Mouse (Mus musculus): Measurements from ENCODE around the gene Rgp1. TPM values are rescaled to one million over a fixed set of nuclear protein-coding genes. Genes with fewer than 3 reads are reported as not detected.

Gene Rgp1
- polyA plus RNA-seq, 1 experiment from 2014 or later: 45.0 TPM

DNA sequence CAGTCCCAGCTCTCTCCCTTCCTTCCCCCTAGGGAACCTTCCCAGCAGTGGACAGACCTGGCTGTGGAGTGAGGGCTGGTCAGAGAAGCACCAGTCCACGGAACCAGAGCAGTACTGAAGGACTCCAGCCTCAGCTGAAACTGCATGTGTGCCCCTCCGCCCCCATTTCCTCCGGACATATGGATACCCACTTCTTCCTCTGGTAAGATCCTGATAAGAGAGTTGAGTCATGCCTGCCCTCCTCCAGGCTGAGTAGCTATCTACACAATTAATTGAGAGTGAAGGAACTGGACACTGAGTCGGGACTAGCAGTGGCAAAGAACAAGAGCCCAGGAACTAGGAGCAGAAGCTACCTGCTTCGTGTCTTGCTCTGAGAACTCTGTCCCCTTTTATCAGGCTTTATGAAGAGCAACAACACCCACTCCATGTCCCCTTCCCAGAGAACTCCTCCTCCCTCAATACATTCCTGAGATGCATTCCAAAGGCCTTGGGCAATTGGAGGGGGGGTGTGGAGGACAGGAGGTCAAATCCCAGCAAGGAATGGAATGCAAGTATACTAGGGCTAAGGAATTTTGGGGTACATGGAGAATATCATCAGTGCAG lies 20.4 kb upstream of the Rgp1 start:
- WGBS (ENCODE audit: missing documents): 6% methylated on average over 5 of the region's 5 CpGs
- Histone ChIP-seq H3K36me3 (ENCODE audit: inconsistent target) (peaks cover 41% of the 10 kb centered on the region), H3K4me3 (ENCODE audit: inconsistent target) (peak overlapping the region; percentile 94), H3K27ac (peak overlapping the region; percentile 97), H3K79me2 (ENCODE audit: inconsistent target) (peaks cover 90% of the 10 kb centered on the region)

DNA sequence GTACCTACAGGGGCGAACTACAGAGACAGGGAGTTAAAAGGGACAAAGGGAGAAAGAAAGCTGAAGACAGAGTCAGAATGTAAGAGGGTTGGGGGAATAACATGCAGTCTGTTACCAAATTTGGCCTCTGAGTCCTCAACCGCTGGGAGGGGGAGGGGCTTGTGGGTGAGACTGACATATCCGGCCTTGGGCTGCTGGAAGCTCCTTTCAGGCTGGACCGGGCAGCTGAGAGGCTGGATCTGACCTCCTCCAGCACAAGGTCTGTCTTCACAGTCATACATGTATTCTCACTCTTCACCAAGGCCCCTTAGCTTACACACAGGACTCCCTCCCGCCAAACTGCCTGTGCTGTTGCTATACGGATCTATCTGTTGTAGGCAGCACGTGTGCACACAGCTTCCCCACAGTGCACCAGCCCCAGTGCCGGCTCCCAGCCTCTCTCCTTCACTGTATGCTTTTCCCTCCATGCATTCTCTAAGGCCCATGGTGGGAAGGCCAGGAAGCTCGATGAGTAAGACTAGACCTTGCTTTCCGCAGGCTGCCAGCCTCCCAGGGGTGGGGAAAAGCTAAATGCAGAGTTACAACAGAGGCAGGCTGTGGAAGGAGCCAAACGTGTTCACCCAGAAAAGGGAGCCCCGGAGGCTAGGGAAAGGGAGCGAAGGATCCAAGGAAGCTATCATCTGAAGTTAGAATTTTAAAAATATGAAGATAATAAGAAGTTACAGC lies 19.7 kb upstream of the Rgp1 start:
- Histone ChIP-seq H3K36me3 (ENCODE audit: inconsistent target) (peaks cover 34% of the 10 kb centered on the region), H3K27ac (peak overlapping the region; percentile 97), H3K4me3 (ENCODE audit: inconsistent target) (peak overlapping the region; percentile 94), H3K79me2 (ENCODE audit: inconsistent target) (peaks cover 90% of the 10 kb centered on the region)
- 4% methylated on average over 13 of the region's 13 CpGs for WGBS (ENCODE audit: missing documents)

DNA sequence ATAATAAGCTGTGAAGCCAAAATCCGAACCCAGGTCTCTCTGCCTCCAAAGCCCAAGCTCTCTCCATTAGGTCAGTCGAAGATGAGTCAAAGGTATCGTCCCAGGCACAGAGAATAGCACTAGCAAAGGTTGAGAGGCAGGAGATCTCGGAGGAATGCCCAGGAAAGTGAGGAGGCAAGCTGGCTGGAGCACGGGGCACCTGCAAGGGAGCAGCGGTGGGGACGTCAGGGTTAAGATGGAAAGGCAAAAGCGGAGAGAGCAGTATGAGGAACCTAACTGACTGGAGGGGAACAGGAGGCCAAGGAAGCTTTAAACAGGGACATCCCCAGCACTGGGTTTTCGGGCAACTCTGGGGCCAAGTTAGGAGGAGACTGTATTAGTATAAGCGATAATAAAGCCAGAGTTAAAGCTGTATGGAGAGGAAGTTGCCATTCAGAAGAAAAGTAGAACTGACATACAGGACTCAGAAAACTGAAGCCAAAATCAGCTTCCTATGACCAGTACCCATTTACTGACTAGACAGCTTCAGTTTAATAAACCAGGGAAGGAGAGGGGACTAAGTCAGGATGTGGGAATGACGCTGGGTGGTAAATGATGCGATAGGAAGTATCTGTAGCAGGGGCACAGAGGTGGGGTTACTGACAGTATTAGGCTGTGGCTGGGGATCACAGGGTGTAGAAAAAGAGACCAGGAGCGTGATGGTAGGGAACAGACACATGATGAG lies 18.8 kb upstream of the Rgp1 start:
- Histone ChIP-seq H3K79me2 (ENCODE audit: inconsistent target) (peaks cover 87% of the 10 kb centered on the region), H3K4me3 (ENCODE audit: inconsistent target) (peak overlapping the region; percentile 94), H3K36me3 (ENCODE audit: inconsistent target) (peaks cover 33% of the 10 kb centered on the region), H3K27ac (peak overlapping the region; percentile 97)
- 3% methylated on average over 12 of the region's 13 CpGs for WGBS (ENCODE audit: missing documents)

DNA sequence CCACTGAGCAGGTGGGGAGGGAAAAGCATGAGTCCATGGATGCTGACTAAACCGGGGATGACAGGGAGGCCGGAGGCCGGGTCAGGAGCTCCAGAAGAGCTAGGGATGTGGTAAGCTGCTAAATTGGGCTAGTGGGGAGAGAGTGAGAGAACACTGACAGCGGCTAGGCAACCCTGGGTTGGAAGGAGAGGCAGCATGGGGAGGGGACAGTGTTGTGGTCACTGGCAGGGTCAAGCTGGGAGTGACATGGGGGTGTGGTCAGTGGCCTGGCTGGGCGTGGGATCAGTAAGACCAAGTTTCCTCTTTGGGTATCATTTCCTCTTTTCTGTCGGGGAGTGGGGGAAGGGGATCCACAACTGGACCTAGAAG lies 18.3 kb upstream of the Rgp1 start:
- Histone ChIP-seq H3K4me3 (ENCODE audit: inconsistent target) (peak overlapping the region; percentile 94), H3K79me2 (ENCODE audit: inconsistent target) (peaks cover 81% of the 10 kb centered on the region), H3K36me3 (ENCODE audit: inconsistent target) (peaks cover 33% of the 10 kb centered on the region), H3K27ac (peak overlapping the region; percentile 97)
- 4% methylated on average over 6 of the region's 6 CpGs for WGBS (ENCODE audit: missing documents)

DNA sequence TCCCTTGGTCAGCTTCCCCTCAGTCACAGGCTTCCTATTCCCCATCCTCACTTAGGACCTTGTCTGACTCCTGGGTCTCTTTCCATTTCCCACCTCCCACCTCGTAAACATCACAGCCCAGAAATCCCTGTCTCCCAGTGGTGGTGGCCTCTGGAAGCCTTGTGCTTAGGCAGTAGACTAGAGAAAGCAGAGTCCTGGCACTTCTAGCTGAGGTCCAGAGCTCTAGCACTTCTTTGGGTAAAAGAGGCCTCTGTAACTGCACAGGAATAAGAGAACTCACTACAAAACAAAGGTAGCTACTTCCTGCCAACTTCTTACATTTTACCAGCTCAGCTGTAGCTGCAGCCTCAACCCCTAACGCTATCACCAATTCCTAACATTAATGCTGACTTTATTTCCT lies 17.5 kb upstream of the Rgp1 start:
- peak overlapping the region; percentile 94 for H3K4me3 ChIP-seq (ENCODE audit: inconsistent target)
- peak overlapping the region; percentile 97 for H3K27ac ChIP-seq
- H3K79me2 ChIP-seq (ENCODE audit: inconsistent target): peaks cover 74% of the 10 kb centered on the region
- WGBS (ENCODE audit: missing documents): 0% methylated on average over 2 of the region's 2 CpGs
- H3K36me3 ChIP-seq (ENCODE audit: inconsistent target): peaks cover 34% of the 10 kb centered on the region

DNA sequence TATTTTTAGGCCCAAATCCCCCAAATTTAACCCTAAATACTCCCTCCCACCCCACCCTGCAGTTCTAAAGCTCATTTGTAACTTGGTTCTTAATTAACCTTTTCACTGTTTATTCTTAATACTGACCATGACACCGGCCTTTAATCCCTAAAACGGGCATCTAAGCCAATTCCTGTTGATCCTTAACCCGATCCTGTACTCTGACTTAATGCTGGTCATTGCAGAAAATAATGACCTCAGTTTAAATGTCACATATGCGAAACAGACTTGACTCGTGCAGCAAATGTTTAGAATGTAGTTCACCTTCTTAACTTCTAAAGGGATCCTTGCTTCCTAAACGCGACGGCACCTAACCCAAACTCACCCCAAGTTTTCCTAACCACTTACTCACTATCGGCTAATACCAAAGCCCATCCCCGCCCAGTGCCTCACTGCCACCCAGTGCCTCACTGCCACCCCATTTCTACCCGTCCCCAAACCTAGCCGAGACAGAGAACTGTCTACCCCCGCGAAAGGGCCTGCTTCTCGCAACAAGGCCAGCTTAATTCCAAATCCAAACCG lies 17.0 kb upstream of the Rgp1 start:
- Histone ChIP-seq H3K36me3 (ENCODE audit: inconsistent target) (peaks cover 34% of the 10 kb centered on the region), H3K4me3 (ENCODE audit: inconsistent target) (peak overlapping the region; percentile 94)
- under 1% methylated on average over 16 of the region's 16 CpGs for WGBS (ENCODE audit: missing documents)

DNA sequence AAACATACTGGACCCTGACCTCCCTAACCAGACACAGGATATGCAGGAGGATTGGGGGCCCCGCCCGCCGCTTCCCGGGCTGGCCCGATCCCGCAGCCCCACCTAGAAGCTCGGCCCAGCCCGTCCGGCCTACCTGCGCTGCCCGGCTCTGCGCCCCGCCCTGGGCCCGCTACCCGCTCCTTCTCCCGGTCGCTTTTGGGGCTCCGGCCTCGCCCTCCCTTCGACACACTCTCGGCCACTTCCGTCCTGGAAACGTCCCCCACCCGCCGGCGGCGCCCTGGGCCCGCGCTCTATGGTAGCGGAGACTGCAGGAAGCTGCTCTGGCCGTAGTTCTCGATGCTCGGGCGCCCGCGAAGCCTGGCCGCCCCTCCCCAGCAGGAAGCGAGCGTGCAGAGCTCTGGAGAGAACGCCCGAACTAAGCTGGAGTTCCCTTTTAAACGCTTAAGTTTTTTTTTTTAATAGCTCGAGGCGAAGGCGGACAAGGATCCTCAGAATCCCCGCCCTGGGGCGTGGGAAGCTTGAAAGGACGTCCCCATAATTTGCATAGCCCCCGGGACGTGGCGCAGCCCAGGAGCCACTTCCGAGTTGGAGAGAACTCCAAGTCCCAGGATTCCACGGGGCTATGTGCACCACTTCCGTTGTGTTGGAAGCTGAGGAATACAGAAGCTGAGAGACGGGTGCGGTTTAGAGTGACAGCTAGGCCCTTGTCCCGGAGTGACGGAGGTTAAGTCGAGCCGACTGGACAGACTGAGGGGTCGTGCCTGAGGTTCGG lies 16.3 kb upstream of the Rgp1 start, which contains the start of the genes Creb3 and Tln1:
TSS of gene Creb3 (plus strand) at position 336 of the 772 bp plus-strand sequence.
TSS of gene Tln1 (minus strand) at position 695 of the 772 bp plus-strand sequence.
- H3K36me3 ChIP-seq (ENCODE audit: inconsistent target): peaks cover 34% of the 10 kb centered on the region; the same call in 1 of the 2 replicates
- H3K27ac ChIP-seq: peak within 1 kb of the TSS; percentile 97
- peak within 1 kb of the TSS; percentile 94 for H3K4me3 ChIP-seq (ENCODE audit: inconsistent target)
- H3K79me2 ChIP-seq (ENCODE audit: inconsistent target): peaks cover 62% of the 10 kb centered on the region
- under 1% methylated on average over 61 of the region's 62 CpGs for WGBS (ENCODE audit: missing documents)

More for the DNA sequence above, 17.0 kb upstream of the Rgp1 start:
- peak overlapping the region; percentile 97 for H3K27ac ChIP-seq
- peaks cover 68% of the 10 kb centered on the region for H3K79me2 ChIP-seq (ENCODE audit: inconsistent target)

DNA sequence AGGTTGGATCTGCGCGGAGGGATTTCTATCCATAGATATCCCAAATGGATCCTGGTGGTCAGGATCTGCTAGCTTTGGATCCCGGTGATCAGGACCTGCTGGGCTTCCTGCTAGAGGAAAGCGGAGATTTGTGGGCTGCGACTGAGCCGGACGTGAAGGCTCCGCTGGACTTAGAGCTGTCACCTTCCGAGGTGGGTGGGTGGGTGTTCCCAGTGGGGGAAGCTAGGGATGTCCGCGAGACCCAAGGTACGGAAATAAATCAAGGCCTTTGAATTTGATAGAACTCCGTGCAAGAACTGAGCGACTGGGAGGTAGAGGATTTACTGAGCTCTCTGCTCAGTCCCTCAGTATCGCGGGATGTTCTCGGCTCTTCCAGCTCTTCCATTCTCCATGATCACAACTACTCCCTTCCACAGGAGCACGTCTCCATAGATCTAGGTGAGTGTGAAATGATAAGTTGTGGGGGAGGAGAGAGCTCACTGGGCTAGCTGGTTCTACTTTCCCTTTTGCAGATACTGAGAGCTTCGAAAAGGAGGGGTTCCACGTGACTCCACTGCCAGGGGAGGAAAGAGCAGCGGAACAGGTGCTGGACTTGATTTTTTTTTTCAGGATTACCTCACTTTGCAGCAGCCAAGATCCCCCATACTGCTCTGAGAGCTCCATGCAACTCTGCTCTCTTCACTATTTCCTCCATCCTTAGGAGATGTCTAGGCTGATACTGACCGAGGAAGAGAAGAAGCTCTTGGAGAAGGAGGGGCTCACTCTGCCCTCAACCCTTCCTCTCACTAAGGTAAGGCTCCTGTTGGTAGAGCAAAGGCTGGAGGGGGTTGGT lies 15.5 kb upstream of the Rgp1 start:
- Histone ChIP-seq H3K36me3 (ENCODE audit: inconsistent target) (peaks cover 41% of the 10 kb centered on the region; the same call in 1 of the 2 replicates), H3K79me2 (ENCODE audit: inconsistent target) (peaks cover 54% of the 10 kb centered on the region), H3K27ac (peak overlapping the region; percentile 97), H3K4me3 (ENCODE audit: inconsistent target) (peak overlapping the region; percentile 94)
- 4% methylated on average over 21 of the region's 22 CpGs for whole genome bisulfite sequencing (ENCODE audit: missing documents)

DNA sequence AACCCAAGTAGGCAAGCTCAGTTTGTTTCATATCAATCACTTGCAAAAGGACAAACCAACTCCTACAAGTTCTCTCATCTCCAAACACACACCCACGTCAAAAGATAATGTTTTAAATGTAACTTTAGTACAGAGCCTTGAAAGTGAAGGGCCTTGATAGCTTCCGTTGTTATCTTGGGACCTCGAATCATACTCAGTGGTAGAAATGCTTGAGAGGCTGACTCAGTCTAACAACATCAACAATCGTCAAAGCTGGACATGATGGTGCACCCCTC lies 15.0 kb upstream of the Rgp1 start:
- Histone ChIP-seq H3K36me3 (ENCODE audit: inconsistent target) (peaks cover 46% of the 10 kb centered on the region; the same call in 1 of the 2 replicates), H3K79me2 (ENCODE audit: inconsistent target) (peaks cover 48% of the 10 kb centered on the region), H3K27ac (peak overlapping the region; percentile 97; the same call in 1 of the 2 replicates), H3K4me3 (ENCODE audit: inconsistent target) (peak overlapping the region; percentile 94)
- WGBS (ENCODE audit: missing documents): 88% methylated on average over 4 of the region's 4 CpGs

DNA sequence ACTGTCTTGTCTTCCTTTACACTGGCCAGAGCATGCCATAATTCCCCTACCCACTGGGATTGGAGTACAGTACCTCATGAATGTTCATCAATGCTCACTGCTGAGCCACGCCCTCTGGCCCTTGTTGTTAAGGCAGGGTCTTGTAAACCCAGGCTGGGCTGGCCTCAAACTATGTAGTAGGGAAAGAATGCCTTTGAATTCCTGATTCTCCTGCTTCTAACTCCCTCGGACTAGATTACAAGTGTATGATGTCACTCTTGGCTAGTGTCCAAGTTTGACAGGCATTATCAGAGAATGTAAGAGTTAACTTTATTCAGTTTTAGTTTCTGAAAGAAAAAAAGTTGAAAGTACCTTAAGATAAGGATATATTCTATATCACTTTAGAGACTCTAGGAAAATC lies 14.3 kb upstream of the Rgp1 start:
- Histone ChIP-seq H3K36me3 (ENCODE audit: inconsistent target) (peaks cover 53% of the 10 kb centered on the region; the same call in 1 of the 2 replicates), H3K79me2 (ENCODE audit: inconsistent target) (peaks cover 41% of the 10 kb centered on the region), H3K27ac (no peak overlapping the region), H3K4me3 (ENCODE audit: inconsistent target) (no peak overlapping the region)
- WGBS (ENCODE audit: missing documents): 88% methylated on average over 2 of the region's 2 CpGs

DNA sequence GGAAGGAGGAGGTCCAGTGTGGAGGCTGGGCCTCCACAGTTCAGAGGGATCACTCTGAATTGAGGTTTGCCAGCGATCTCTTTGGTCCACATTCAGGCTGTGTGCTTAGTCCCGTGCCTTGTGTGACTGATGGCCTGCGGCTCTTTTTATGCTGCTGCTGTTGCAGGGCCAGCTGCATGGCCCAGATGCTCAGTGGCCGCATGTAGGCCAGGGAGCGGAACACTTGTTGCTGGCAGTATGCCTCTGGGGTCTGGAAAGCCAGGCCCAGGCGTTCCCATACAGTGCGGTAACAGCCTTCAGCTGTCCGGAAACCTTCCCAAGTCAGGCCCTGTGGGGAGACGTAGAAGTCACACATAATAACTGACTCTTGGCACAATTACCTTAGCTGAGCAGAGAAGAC lies 11.4 kb upstream of the Rgp1 start:
- H3K4me3 ChIP-seq (ENCODE audit: inconsistent target): no peak overlapping the region
- no peak overlapping the region for H3K27ac ChIP-seq
- 97% methylated on average over 9 of the region's 9 CpGs for WGBS (ENCODE audit: missing documents)
- H3K79me2 ChIP-seq (ENCODE audit: inconsistent target): peaks cover 17% of the 10 kb centered on the region
- peaks cover 70% of the 10 kb centered on the region for H3K36me3 ChIP-seq (ENCODE audit: inconsistent target)

DNA sequence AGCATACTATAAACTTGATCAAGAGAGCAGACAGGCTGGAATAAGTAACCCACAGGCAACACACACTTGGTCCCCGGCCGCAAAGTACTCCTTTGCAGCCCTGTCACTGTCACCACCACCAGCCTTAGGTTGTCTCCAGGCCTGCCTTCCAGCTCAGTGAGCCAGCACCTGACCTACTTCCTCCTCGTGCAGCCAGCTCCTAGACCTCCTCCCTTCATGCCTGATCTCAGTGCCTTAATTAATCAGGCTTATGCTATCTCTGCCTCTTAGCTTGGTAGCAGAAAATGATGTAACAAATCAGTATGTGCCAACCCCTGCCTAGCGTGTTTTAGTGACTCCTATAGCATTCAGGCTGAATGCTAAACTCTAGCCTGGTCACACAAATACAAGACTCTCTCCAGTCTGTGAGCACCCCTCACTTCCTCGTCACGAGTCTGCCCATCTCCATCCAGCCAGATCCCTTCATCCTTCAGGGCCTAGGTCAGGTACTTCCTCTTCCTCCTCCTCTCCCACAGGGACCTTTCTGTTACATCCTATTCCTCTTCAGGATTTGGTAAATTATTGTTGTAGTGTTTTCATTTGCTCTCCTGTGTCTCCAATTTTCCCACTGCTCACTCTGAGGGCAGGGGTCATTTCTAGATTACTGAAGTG lies 7.0 kb upstream of the Rgp1 start:
- WGBS (ENCODE audit: missing documents): 72% methylated on average over 6 of the region's 6 CpGs
- Histone ChIP-seq H3K36me3 (ENCODE audit: inconsistent target) (peaks cover 48% of the 10 kb centered on the region), H3K27ac (no peak overlapping the region)

DNA sequence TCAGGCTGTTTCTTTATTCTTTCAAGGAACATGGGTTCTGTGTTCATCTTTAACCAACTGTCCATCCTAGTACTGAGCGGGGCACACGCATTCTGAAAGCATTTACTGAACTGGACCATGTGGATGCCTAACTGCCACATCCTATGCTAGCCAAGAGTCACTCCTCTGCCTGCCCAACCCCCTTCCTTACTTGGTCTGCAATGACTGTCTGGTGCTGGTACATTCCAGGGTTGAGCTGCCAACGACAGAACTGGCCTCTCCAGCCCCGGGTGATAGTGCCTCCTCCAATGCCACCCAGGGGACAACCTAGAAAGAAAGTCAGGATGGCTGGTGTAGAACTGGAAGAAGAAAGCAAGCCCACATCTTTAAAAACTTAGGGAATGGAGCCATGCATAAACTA lies 5.0 kb upstream of the Rgp1 start:
- peaks cover 26% of the 10 kb centered on the region; the same call in 1 of the 2 replicates for H3K79me2 ChIP-seq (ENCODE audit: inconsistent target)
- no peak overlapping the region for H3K4me3 ChIP-seq (ENCODE audit: inconsistent target)
- H3K36me3 ChIP-seq (ENCODE audit: inconsistent target): peaks cover 28% of the 10 kb centered on the region
- H3K27ac ChIP-seq: no peak overlapping the region
- WGBS (ENCODE audit: missing documents): 100% methylated on average over 4 of the region's 4 CpGs

More for the DNA sequence above, 7.0 kb upstream of the Rgp1 start:
- H3K79me2 ChIP-seq (ENCODE audit: inconsistent target): peaks cover 13% of the 10 kb centered on the region; the same call in 1 of the 2 replicates
- H3K4me3 ChIP-seq (ENCODE audit: inconsistent target): no peak overlapping the region
